Mouse (Mus musculus): ENCODE data around the gene Evl.
"Not testable (repeated sequence)": the region's sequence is repeated elsewhere in the genome, so short reads cannot be mapped to it uniquely, and the experiment has no call there.

Evl gene

DNA sequence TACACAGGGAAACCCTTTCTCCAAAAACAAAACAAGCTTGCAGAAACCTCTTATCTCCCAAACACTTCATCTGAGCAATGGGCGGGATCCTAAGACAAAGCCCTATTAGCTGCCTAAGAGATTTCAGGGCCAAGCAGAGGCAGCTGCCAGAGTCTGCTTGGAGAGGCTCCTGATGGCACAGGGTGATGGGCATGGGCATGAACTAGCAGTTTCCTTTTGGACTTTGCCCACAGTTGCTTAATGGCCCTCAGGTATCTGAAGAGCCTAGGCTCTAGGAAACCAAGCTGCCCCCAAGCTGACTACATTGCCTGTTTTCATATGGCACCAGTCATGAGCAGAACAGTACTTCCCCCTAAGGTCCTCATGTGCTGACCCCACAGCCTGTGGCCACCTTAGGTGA is 139.7 kb downstream of the Evl start:
- no peak for DNase-seq (ENCODE audit: low read depth, low spot score)

DNA sequence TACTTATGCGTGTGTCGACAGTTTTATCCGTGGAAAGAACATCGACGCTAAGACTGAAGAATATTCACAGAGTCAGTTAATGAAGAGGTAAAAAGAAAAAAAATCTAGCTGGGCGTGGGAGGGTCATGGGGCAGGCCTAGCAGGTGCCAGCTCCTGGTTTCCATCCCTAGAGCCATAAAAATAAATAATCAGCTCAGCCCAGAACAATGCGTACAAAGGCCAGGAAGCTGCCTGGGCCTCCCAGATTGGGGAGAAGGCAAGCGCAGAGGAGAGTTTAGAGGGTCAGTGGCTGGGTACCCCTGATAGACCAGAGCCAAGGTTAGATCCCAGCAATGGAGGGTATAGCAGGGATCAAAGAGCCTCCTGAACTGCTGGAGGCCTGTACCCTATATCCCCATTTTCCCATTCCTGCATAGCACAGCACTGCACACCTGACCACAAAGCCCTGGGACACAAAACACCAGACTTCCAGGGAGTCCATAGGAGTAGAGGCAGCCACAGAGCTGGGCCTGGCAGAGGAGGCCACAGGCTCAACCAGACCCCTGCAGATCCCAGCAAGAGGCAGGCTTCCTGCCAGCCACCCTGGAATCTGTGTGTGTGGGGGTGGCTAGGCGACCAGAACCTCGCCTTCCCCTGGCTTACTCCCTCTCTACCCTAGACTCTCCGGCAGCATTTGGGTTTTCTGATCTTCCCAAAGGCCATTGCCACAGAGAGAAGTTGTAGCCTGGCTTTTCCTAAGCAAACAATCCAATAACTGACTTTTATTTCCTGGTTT is 144.4 kb downstream of the Evl start:
- DNase-seq (ENCODE audit: low read depth, low spot score) = no peak

- DNase-seq (ENCODE audit: low read depth, low spot score) = no peak
Observed at GRCm38 (mm10) chr12:108699576-108699975, 145.1 kb downstream of the Evl start.

DNA sequence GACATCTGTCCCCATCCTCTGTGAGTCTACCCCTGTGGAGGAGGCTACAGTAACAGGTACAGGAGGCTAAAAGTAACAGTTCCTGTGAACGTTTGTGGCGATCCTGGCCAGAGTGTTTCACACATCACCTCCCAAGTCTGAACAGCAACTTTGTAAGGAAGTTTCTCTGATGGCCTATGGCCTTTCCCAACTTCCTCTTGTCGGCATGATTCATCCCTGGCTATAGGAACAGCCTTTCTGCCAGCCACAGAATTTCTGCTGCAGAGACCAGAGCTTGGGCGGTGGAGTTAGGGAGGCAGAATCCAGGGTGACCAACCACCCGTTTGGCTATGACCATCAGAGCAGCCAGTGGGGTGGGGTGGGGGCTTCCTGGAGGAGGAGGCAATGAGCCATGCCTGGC is 145.5 kb downstream of the Evl start:
- no peak for DNase-seq (ENCODE audit: low read depth, low spot score)

DNA sequence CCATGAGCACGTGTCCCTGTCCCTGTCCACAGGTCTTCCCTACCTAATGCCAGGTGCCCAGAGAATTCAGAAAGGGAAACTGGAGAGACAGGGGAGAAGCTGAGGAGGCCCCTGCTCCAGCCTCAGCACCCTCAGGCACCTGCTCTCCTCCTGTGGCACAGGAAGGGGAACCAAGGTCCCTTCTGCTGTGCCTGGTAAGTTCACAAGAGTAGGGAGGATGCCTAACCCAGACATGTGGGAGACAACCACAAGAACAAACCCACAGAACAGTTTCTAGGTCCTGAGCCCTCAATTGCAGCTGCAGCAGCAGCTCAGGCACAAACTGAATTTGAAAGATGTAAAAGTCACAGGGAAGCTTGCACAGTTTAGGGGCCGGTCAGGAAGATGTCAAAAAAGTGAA is 146.7 kb downstream of the Evl start:
- no peak for DNase-seq (ENCODE audit: low read depth, low spot score)

DNA sequence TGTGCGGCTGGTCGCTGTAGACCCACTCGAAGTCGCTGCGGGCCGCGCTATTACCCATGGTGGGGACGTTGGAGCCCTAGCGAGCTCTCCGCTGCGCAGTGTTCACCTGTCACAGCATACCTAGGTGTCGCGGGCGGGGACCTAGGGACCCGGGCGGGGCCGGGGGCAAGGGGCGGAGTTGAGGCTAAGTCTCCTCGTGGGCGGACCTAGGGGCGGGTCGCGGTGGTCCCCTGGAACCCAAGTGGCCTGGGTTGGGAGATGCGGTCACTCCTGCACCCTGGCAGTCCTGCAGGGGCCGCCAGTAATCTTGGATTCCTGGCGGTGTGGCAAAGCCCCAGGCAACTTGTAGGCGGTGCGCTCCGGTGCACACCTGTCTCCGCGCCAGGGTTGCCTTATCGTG is 147.7 kb downstream of the Evl start, which contains the start of gene Degs2:
Degs2 (minus strand) TSS at position 131 of the 400 bp plus-strand sequence.
- DNase-seq (ENCODE audit: low read depth, low spot score) = peak; percentile 14

- DNase-seq (ENCODE audit: low read depth, low spot score) = no peak
Observed at GRCm38 (mm10) chr12:108705486-108705885, 151.0 kb downstream of the Evl start.

DNA sequence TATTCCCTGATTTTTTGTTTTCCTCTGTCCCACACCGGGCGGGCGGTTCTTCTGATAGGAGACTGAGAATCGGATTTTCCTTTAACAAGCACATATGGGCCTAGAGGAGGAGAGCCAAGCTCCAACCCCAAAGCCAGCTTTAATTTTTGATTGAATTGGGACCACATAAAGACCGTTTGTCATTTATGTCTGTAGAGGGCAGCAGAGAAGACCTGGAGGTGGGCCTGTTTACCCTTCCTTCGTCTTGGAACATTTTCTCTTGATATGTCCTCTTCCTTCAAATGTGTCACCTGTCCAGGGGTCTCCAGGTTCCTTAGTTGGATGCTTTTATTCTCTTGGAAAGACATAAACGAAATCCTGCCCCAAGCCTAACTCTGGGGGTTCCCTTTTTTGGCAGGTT is 151.6 kb downstream of the Evl start:
- peak; percentile 46 for DNase-seq (ENCODE audit: low read depth, low spot score)

GRCm38 (mm10) chr12:108709386-108709785 is 154.9 kb downstream of the Evl start:
- no peak for DNase-seq (ENCODE audit: low read depth, low spot score)

DNA sequence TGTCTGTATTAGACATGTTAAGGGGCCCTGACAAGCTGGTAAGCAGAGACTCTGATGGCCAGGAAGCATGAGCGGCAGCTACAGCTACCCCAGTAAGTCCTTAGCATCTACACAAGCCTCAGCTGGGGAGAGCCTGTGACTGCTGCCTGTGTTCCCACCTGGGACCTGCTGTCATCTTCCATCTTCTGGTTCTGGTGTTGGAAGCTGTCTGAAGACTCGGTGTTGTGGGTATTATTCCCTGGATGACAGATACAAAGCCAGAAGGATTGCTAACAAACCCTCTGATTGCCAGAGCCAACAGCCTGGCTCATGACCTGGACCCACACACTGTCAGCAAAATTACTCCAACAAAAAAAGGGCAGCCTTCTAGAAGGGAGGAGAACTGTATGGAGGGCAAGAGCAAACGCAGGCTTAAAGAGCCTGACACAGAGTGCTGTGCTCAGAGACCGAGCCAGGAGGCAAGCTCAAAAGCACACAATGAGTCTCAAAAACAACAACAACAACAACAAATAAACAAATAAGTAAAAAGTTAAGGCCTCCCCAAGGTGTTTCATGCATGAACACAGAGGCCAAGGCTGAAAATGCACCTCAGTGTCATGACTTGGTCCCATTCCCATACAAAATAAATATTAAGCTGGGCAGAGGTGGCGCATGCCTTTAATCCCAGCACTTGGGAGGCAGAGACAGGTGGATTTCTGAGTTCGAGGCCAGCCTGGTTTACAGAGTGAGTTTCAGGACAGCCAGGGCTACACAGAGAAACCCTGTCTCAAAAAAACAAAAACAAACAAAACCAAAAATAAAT is 155.6 kb downstream of the Evl start:
- no peak for DNase-seq (ENCODE audit: low read depth, low spot score)

DNA sequence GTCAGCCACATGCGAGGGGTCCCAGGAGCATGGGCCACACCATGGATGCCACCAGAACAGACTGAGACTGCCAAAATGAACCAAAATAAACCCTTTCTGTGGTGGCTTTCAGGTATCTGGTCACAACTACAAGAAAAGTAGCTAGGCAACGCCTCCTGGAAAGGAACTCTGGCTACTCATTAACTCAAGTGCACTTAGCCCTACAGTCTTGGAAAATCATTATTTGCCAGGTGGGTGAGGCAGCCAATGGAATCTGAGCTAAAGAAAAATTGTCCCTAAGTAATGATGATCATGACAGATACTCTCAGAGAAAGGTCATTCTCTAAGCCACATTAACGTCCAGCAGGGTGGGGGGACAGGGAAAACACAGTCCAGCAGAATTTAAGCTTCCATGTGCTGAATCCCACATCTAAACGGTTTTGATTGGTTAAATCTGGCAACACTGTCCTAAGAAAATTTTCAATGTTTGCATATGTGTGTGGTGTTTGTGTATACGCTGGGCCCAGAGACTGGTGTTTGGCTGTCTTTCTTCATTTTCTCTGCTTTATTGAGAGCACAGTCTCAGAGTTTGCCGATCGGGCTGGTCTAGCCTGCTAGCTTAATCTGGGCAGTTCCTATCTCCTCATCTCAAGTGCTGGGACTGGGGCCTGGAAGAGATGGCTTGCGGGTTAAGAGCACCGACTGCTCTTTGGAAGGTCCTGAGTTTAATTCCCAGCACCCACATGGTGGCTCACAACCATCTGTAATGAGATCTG is 156.5 kb downstream of the Evl start:
- no peak for DNase-seq (ENCODE audit: low read depth, low spot score)

- DNase-seq (ENCODE audit: low read depth, low spot score) = peak; percentile 85
Observed at GRCm38 (mm10) chr12:108712481-108712880, 158.0 kb downstream of the Evl start.

GRCm38 (mm10) chr12:108713972-108714371 is 159.5 kb downstream of the Evl start:
- DNase-seq (ENCODE audit: low read depth, low spot score) = not testable (repeated sequence)

- DNase-seq (ENCODE audit: low read depth, low spot score) = no peak
Observed at GRCm38 (mm10) chr12:108715854-108716253, 161.3 kb downstream of the Evl start.

GRCm38 (mm10) chr12:108718485-108718884 is 164.0 kb downstream of the Evl start:
- DNase-seq (ENCODE audit: low read depth, low spot score) = no peak

- DNase-seq (ENCODE audit: low read depth, low spot score) = no peak
Observed at GRCm38 (mm10) chr12:108722464-108722863, 167.9 kb downstream of the Evl start.

DNA sequence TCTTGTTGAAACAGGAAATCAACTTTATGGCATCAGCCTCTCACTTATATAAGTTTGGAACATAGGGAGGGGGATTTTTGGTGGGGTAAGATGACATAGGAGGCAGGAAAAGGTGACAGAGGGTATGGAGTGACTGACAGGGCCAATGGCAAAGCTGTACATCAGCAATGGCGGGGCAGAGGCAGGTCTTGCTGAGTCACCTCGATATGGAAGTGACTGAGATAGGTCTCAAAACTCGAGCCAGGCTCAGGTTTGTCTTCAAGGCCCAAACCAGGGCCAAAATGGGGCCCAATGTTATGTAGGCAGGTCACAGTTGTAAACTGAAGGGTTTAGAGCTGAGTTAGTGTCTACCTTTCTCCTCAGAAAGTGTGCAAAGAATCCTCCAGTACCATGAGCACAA is 169.3 kb downstream of the Evl start:
- DNase-seq (ENCODE audit: low read depth, low spot score) = no peak

- peak; percentile 89 for DNase-seq (ENCODE audit: low read depth, low spot score)
Observed at GRCm38 (mm10) chr12:108734386-108734785, 179.9 kb downstream of the Evl start.

DNA sequence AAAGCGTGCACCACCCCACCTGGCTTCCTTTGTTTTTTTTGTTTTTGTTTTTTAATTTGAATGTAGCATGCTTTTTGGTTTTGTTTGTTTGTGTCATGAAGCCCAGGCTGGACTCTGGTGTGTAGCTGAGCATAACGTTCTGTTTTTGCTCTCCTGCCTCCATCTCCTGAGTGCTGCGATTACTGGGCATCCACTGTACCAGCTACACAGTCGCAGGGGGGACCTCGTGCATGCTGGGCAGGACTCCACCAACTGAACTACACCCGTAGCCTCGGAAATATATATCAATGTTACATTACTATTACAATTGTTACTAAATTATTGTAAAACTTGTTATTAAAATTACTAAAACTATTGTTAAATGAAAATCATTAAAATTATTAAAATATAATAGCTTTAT is 183.3 kb downstream of the Evl start:
- no peak for DNase-seq (ENCODE audit: low read depth, low spot score)

Measured in ES-CJ7 (cell line).